ENCODE assay signal across 25 mouse cellular contexts in the genomic region with DNA sequence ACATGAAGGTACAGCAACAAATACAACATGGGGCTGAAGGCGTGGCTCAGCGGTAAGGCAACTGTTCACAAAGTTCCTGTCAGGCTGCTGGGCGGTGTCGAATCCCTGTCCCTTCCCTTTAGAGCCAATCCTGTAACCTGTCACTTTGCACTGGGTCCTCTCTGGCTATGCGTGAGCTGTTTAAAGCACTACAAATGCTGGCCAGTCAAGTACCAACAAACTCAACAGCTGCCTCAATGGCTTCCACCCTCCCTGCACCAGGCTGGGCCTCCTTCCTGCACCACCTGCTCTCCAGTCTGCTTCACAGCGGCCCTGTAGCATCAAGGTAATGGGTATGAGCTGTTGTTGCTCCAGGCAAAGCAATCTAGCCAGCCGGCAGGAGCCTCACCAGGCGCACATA. TPM values are rescaled to one million over a fixed set of nuclear protein-coding genes. Genes with fewer than 3 reads are reported as not detected.
A peak's percentile ranks its signal among the peaks of the same experiment; 100 is the strongest.
DNase-seq lines count a peak whose midpoint lies in the region; ATAC-seq and TF ChIP-seq lines count a peak whose summit lies in the region.
"Had no signal": no experiment of that assay in that cellular context is flagged by ENCODE, and none has a peak within 500 bp of the region (broad histone marks: within the 10 kb centered on the region; RNA-seq: fewer than 3 reads in every experiment).

No protein-coding gene starts in this region.

- ATAC-seq in CD4-positive, CD25-positive, alpha-beta regulatory T cell, adult 4 months: no peak
- no peak for ATAC-seq in megakaryocyte, adult 5-6 weeks (ENCODE audit: poor library complexity, severe bottlenecking)
- ATAC-seq: forebrain, embryonic 14.5 days; forebrain, postnatal 0 days; hindbrain, postnatal 0 days had no signal

- H3K4me1 ChIP-seq in megakaryocyte, embryonic 14.5 days: peaks cover 69% of the 10 kb centered on the region
- peaks cover 3% of the 10 kb centered on the region; the same call in 1 of the 2 replicates for H3K4me1 ChIP-seq in small intestine, adult 2 months (ENCODE audit: control insufficient read depth, insufficient read depth, insufficient read length, low read length)
- H3K4me1 ChIP-seq: forebrain, embryonic 10.5 days; heart, embryonic 12.5 days; heart, embryonic 15.5 days had no signal

- no peak for TF ChIP-seq CTCF in small intestine, adult 2 months (IDR thresholded peaks at IDR 0.05; ENCODE audit: extremely low read depth, insufficient read length, insufficient replicate concordance, low read depth, low read length)

- H3K27me3 ChIP-seq in megakaryocyte, embryonic 14.5 days (replicated peaks): no peaks in the 10 kb centered on the region
- H3K27me3 ChIP-seq in small intestine, adult 2 months (ENCODE audit: control insufficient read depth, insufficient read depth, low read length): no peaks in the 10 kb centered on the region
- H3K27me3 ChIP-seq: heart, embryonic 12.5 days; heart, embryonic 15.5 days had no signal

- WGBS in small intestine, adult 2 months: 88% methylated on average over 8 of the region's 8 CpGs

- H3K9me3 ChIP-seq in megakaryocyte, embryonic 14.5 days: no peaks in the 10 kb centered on the region
- H3K9me3 ChIP-seq: forebrain, embryonic 10.5 days; heart, embryonic 12.5 days; heart, embryonic 15.5 days had no signal

- peak overlapping the region; percentile 69 for H3K27ac ChIP-seq in small intestine, adult 2 months (ENCODE audit: insufficient read depth, low read depth, low read length)
- H3K27ac ChIP-seq: forebrain, embryonic 10.5 days; gastrocnemius, adult 2 months; heart, embryonic 15.5 days; hindbrain, embryonic 14.5 days; hindbrain, postnatal 0 days had no signal

- peaks cover 92% of the 10 kb centered on the region for H3K36me3 ChIP-seq in megakaryocyte, embryonic 14.5 days (replicated peaks; ENCODE audit: low read length)
- peaks cover 59% of the 10 kb centered on the region for H3K36me3 ChIP-seq in small intestine, adult 2 months (ENCODE audit: control insufficient read depth, insufficient read depth, low read length)

- peak; percentile 40 for DNase-seq in CD4-positive, CD25-positive, alpha-beta regulatory T cell, adult 2 months (ENCODE audit: low read depth, low spot score)
- DNase-seq in thymus, postnatal 0 days (ENCODE audit: low spot score): peak; percentile 23
- DNase-seq in thymus, postnatal 10 days (ENCODE audit: low spot score in 2 of 2): no peak
- no peak for DNase-seq in natural killer cell, adult 2 months (ENCODE audit: low spot score in 2 of 2)
- DNase-seq: adrenal gland, adult 8-10 months; adrenal gland, postnatal 25 days; cerebellum, adult 18-20 months; cerebellum, adult 9-10 months; cerebellum, postnatal 14 days; forebrain, postnatal 0 days; gastrocnemius, adult 2 months; gastrocnemius, postnatal 14 days; heart, adult 11 months; heart, postnatal 14 days; heart, postnatal 4 days had no signal

- peak overlapping the region; percentile 71 for H3K4me3 ChIP-seq in megakaryocyte, embryonic 14.5 days (replicated peaks)
- H3K4me3 ChIP-seq in small intestine, adult 2 months (ENCODE audit: low read depth, low read length): no peak overlapping the region
- H3K4me3 ChIP-seq: forebrain, embryonic 10.5 days; gastrocnemius, adult 2 months; heart, embryonic 12.5 days; heart, embryonic 15.5 days had no signal

- TF ChIP-seq POLR2A in small intestine, adult 2 months (IDR thresholded peaks at IDR 0.05; ENCODE audit: low read depth, low read length): no peak

RNA-seq across cellular contexts. Expression of gene Ncf1, which starts 39.3 kb away (rescaled TPM):
- polyA plus RNA-seq in CD4-positive, CD25-positive, alpha-beta regulatory T cell, adult 4 months (2017; shearing (Covaris generic)): 10 to 100 TPM in 1 of 2 experiments, 1 to 10 TPM in 1; 8.8 to 15.8 TPM
- polyA plus RNA-seq in megakaryocyte, embryonic 14.5 days (2012; ENCODE audit: insufficient read depth, low replicate concordance): 52.7 and 124 TPM in 2 replicates
- 284 and 306 TPM in 2 replicates for total RNA-seq in megakaryocyte, adult 5-6 weeks (2015)
- 339 and 371 TPM in 2 replicates for total RNA-seq in megakaryocyte, adult 5-6 weeks (2017)
- 9.6 and 10.3 TPM in 2 replicates for polyA plus RNA-seq in thymus, postnatal 0 days (2015; fragmentation: Nextera tagmentation; extraction: Ambion mirVana)
- 14.3 and 18.9 TPM in 2 replicates for polyA plus RNA-seq in small intestine, adult 2 months (2012; rRNA removed)

RNA-seq across cellular contexts. Expression of gene Gtf2i, which starts 45.8 kb away (rescaled TPM):
- polyA plus RNA-seq in CD4-positive, CD25-positive, alpha-beta regulatory T cell, adult 4 months (2017; shearing (Covaris generic)): 100 to 1,000 TPM in 1 of 2 experiments, 10 to 100 TPM in 1; 96.3 to 125 TPM
- 87.1 and 333 TPM in 2 replicates for polyA plus RNA-seq in megakaryocyte, embryonic 14.5 days (2012; ENCODE audit: insufficient read depth, low replicate concordance)
- total RNA-seq in megakaryocyte, adult 5-6 weeks (2015): 24.8 and 31.2 TPM in 2 replicates
- 15.5 and 23.6 TPM in 2 replicates for total RNA-seq in megakaryocyte, adult 5-6 weeks (2017)
- polyA plus RNA-seq in thymus, postnatal 0 days (2015; fragmentation: Nextera tagmentation; extraction: Ambion mirVana): 124 and 130 TPM in 2 replicates
- 20.7 and 34.0 TPM in 2 replicates for polyA plus RNA-seq in small intestine, adult 2 months (2012; rRNA removed)

Comparison
In these comparisons a context has a peak if more than half of its experiments do, and no peak if none do; other contexts are left out.
1. DNase-seq: peak in CD4-positive, CD25-positive, alpha-beta regulatory T cell, adult 2 months (single experiment) and thymus, postnatal 0 days (single experiment); none in thymus, postnatal 10 days (0 of 2) and natural killer cell, adult 2 months (0 of 2).